Mouse (Mus musculus): ENCODE data around the gene Tmem251.

GRCm38 (mm10) chr12:102703921-102704408 lies 39.6 kb upstream of the Tmem251 start:
- TF ChIP-seq CHD2 (IDR thresholded peaks at IDR 0.05; ENCODE audit: low read depth, low read length): no peak
- no peak for TF ChIP-seq MAFK (IDR thresholded peaks at IDR 0.05; ENCODE audit: insufficient read depth, low read depth, low read length)
- no peak for TF ChIP-seq ZC3H11A (IDR thresholded peaks at IDR 0.05; ENCODE audit: borderline replicate concordance, low read depth, low read length)
- no peak for TF ChIP-seq ZNF384 (IDR thresholded peaks at IDR 0.05; ENCODE audit: low read depth, low read length)
- TF ChIP-seq HCFC1 (IDR thresholded peaks at IDR 0.05; ENCODE audit: borderline replicate concordance, insufficient read depth, low read length): no peak
